Mouse (Mus musculus): Measurements from ENCODE around the gene Ints14.

Ints14 gene

GRCm38 (mm10) chr9:64960117-64960977 is at the start of gene Ints14:
Ints14 (plus strand) TSS chr9:64960905.
- peak; percentile 97 to 99 for DNase-seq (ENCODE audit: low spot score in 2 of 2)

GRCm38 (mm10) chr9:64913406-64913805 is 47.3 kb upstream of the Ints14 start:
- DNase-seq (ENCODE audit: low spot score in 2 of 2) = no peak

GRCm38 (mm10) chr9:64913973-64914372 is 46.7 kb upstream of the Ints14 start:
- no peak for DNase-seq (ENCODE audit: low spot score in 2 of 2)

GRCm38 (mm10) chr9:64914629-64915028 is 46.1 kb upstream of the Ints14 start:
- DNase-seq (ENCODE audit: low spot score in 2 of 2) = no peak

GRCm38 (mm10) chr9:64918560-64918959 is 42.1 kb upstream of the Ints14 start:
- DNase-seq (ENCODE audit: low spot score in 2 of 2) = peak in 1 of 2 experiments; percentile 64

- DNase-seq (ENCODE audit: low spot score in 2 of 2) = no peak
Measured at GRCm38 (mm10) chr9:64925771-64926170, 34.9 kb upstream of the Ints14 start.

- no peak for DNase-seq (ENCODE audit: low spot score in 2 of 2)
Measured at GRCm38 (mm10) chr9:64926201-64926991, 34.3 kb upstream of the Ints14 start.

- no peak for DNase-seq (ENCODE audit: low spot score in 2 of 2)
Measured at GRCm38 (mm10) chr9:64930256-64930655, 30.4 kb upstream of the Ints14 start.

GRCm38 (mm10) chr9:64931751-64932610 is 28.7 kb upstream of the Ints14 start:
- DNase-seq (ENCODE audit: low spot score in 2 of 2) = peak in 1 of 2 experiments; percentile 31

- DNase-seq (ENCODE audit: low spot score in 2 of 2) = peak in 1 of 2 experiments; percentile 52
Measured at GRCm38 (mm10) chr9:64934015-64934754, 26.5 kb upstream of the Ints14 start.

- DNase-seq (ENCODE audit: low spot score in 2 of 2) = peak; percentile 62 to 79
Measured at GRCm38 (mm10) chr9:64936508-64936907, 24.2 kb upstream of the Ints14 start.

- DNase-seq (ENCODE audit: low spot score in 2 of 2) = no peak
Measured at GRCm38 (mm10) chr9:64937491-64937890, 23.2 kb upstream of the Ints14 start.

- no peak for DNase-seq (ENCODE audit: low spot score in 2 of 2)
Measured at GRCm38 (mm10) chr9:64938535-64938934, 22.2 kb upstream of the Ints14 start.

- no peak for DNase-seq (ENCODE audit: low spot score in 2 of 2)
Measured at GRCm38 (mm10) chr9:64939281-64939680, 21.4 kb upstream of the Ints14 start.

- DNase-seq (ENCODE audit: low spot score in 2 of 2) = no peak
Measured at GRCm38 (mm10) chr9:64939790-64940189, 20.9 kb upstream of the Ints14 start.

GRCm38 (mm10) chr9:64940731-64941346 is 19.9 kb upstream of the Ints14 start:
- no peak for DNase-seq (ENCODE audit: low spot score in 2 of 2)

- no peak for DNase-seq (ENCODE audit: low spot score in 2 of 2)
Measured at GRCm38 (mm10) chr9:64941650-64942049, 19.1 kb upstream of the Ints14 start.

- DNase-seq (ENCODE audit: low spot score in 2 of 2) = no peak
Measured at GRCm38 (mm10) chr9:64943997-64944396, 16.7 kb upstream of the Ints14 start.

GRCm38 (mm10) chr9:64947483-64948095 is 13.1 kb upstream of the Ints14 start:
- DNase-seq (ENCODE audit: low spot score in 2 of 2) = no peak

GRCm38 (mm10) chr9:64951161-64951657 is 9.5 kb upstream of the Ints14 start, which contains the start of gene Slc24a1:
Slc24a1 (minus strand) TSS chr9:64951607.
- no peak for DNase-seq (ENCODE audit: low spot score in 2 of 2)
